Mouse (Mus musculus) WW6 (cell line): ENCODE measurements around the gene Creb3l2.

Source experiments
- DNase-seq: peaks from one replicate; pipeline ENCODE4 v3.0.0-alpha.2; 2013; ENCODE audit warnings: low read depth, low spot score

Creb3l2 gene

GRCm38 (mm10) chr6:37371341-37371740 lies 70.6 kb downstream of the Creb3l2 start:
- DNase-seq: no peak

DNA sequence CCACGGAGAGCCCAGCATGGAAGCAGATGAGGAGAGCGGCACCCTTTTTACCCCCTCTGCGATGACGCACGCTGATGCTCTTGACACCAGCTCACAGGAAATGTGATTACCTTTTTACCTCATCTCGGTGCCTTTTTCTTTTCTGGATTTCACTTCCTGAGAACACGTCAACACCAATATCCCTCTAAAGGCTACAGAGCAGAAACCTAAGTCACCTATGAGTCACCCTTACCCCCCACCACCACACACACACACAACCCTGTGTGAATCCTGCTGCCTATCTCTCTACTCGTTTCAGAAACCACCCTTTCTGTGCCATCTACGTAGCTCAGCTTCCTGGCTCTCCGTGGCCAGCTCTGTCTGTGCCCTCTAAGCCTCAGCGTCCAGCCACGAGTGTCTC lies 71.4 kb downstream of the Creb3l2 start:
- DNase-seq: no peak

GRCm38 (mm10) chr6:37369750-37370149 lies 72.2 kb downstream of the Creb3l2 start:
- no peak for DNase-seq

GRCm38 (mm10) chr6:37368281-37368680 lies 73.7 kb downstream of the Creb3l2 start:
- no peak for DNase-seq

DNA sequence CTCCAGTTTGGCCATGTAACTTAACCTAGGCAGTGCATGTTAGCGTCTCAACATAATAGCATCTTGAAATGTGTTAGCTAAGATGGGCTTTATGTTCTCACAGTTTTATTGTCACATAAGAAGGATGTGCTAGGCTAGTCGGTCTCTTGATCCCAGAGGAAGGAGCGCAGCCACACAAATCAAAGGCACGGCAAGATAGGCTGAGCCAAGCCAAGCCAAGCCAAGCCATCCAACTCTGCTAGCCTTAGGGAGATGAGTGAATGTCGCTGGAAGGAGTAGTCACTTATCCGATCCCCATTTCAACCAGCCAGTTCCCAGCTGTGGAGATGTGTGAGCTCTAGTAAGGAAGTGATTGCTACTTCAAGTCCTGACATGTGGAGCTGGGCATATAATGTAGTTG lies 75.0 kb downstream of the Creb3l2 start:
- DNase-seq: no peak

- DNase-seq: no peak
Measured at GRCm38 (mm10) chr6:37365179-37365578, 76.8 kb downstream of the Creb3l2 start.

GRCm38 (mm10) chr6:37364361-37364760 lies 77.6 kb downstream of the Creb3l2 start:
- no peak for DNase-seq

DNA sequence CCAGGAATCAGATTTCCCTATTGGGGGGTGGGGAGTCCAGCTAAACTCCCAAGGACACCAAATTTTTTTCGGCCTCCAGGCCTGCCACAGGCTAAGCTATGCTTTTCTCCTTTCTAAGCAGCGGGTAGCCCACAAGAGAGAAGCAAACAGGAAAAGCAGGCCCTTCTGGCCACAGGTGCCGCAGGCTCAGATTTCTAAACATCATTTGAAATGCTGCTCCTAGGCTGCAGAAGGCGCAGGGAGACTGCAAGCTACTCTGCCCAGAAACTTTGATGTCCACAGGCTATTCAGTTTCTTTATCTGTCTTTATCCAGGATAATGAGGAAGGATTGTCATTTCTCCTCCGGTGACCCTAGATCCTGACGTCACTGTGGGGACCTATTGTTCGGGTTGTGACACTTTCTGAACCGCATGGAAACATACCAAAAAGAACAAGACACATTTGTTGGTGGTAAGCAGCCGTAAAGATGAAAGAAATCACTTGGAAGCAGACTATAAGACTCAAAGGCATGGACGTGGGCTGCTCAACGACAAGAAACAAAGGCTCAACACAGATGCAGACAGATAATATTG lies 81.0 kb downstream of the Creb3l2 start:
- no peak for DNase-seq

DNA sequence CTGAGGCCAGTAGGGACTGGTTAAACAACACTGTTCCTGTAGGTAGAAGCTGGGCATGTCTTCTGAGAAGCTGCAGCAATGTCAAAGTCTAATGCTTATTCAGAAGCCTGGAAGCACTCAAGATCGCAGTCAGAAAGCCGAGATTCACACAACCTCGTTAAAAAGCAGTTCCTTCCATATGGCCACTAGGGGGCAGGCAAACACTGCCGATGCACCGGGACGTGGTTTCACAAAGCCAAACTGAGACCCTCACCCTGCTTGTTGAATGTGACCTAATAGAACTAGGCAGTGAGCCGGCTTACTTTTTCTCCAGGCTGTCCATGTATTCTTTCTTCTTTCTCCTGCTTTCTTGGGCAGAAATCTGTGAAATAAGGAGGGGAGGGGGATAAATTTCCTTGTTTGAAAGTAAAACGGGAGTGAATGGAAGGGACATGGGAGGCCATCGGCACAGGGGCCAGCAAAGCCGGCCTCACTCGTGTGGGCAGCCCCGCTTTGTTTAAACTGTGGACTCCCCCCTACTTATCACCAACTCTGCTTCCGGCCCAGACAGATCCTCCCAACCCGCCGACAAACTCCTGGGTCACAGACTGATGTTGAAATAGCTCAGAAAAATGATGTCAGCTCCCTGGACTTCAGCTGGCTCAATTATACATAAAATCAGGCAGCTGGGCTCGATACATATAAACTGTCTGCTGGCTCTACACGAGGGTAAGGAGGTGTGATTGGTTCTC lies 87.3 kb downstream of the Creb3l2 start:
- DNase-seq: no peak

- no peak for DNase-seq
Measured at GRCm38 (mm10) chr6:37353616-37354015, 88.3 kb downstream of the Creb3l2 start.

- DNase-seq: no peak
Measured at GRCm38 (mm10) chr6:37351731-37352380, 90.1 kb downstream of the Creb3l2 start.

DNA sequence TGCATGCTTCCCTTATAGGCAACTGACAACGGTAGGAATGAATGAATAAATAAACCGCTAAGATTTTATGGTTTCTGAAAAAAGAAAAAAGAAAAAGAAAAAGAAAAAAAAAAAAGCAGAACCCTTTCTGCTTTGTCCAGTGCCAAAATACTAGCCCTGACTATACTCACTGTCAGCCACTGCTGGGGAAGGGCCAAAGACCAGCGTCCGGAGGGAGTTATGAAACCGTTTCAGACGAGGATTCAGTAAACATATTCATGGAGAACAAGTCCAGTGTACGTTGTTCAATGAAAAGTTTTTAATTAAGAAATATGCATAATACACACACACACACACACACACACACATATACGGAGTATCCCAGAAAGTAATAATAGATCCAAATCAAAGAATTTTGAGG lies 91.6 kb downstream of the Creb3l2 start:
- no peak for DNase-seq

GRCm38 (mm10) chr6:37347606-37348005 lies 94.3 kb downstream of the Creb3l2 start:
- DNase-seq: no peak

DNA sequence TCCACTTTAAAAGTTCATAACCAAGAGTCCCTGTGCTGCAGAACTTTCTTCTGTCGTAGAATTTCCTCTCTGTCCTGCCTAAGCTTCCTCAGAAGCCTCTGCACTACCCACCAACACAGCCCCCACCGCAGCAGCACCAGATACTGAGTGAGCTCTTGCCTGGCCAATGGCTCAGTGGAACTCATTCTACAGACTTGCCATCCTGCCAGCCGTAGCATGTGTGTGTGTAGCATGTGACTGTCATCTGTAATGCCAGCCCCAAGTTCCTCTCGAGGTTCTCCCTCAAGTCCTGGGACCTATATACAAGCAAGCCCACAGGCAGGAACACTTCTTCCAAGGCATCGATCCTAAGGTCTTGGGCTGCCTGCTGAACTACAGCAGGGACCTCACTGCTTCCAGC lies 103.9 kb downstream of the Creb3l2 start:
- DNase-seq: no peak

DNA sequence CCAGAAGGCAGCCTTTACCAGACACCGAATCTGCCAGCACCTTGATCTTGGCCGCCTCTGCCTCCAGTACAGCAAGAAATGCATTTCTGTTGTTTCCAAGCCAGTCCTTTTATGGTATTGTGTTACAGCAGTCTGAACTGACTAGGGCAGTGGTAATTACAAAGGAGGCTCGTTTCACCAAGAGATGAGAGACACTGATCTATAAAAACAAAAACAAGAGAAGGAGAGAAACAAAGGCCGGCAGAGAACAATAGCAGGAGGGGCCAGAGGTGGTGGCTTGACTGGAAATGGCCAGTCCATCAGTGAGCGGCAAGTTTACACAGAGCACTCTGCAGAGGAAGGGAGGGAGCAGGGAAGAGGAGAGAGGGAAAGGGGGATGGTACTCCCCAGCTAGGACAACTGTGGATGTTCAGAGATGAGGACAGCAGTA lies 105.1 kb downstream of the Creb3l2 start:
- DNase-seq: no peak

- no peak for DNase-seq
Measured at GRCm38 (mm10) chr6:37336381-37336780, 105.6 kb downstream of the Creb3l2 start.

- DNase-seq: no peak
Measured at GRCm38 (mm10) chr6:37332846-37333245, 109.1 kb downstream of the Creb3l2 start.

GRCm38 (mm10) chr6:37329901-37330864 lies 111.8 kb downstream of the Creb3l2 start:
- no peak for DNase-seq

DNA sequence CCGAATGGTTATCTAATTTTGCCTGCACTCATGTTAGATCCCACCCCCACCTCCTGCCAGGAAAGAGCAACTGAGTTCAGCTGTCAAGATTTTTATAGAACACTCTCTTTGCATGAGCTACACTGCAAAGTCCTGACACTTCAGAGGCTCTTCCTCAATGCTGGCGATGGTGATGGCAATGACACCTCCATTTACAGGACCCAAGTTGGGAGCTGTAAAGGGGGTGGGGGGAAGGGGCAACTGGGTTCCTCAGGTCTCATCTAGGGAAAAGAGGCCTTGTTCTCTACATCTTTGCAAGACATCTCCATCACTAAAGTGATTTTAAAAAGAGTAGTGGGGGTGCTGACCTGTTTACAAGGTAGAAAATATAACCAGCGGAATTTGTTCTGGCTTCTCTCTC lies 112.6 kb downstream of the Creb3l2 start:
- no peak for DNase-seq

- DNase-seq: no peak
Measured at GRCm38 (mm10) chr6:37328671-37329070, 113.3 kb downstream of the Creb3l2 start.

- DNase-seq: no peak
Measured at GRCm38 (mm10) chr6:37327519-37327918, 114.4 kb downstream of the Creb3l2 start.

- no peak for DNase-seq
Measured at GRCm38 (mm10) chr6:37326603-37326955, 115.4 kb downstream of the Creb3l2 start.
